Mouse (Mus musculus) spleen, adult 2 months (tissue): ENCODE measurements at regions not wholly inside any gene's neighbourhood (a gene's known extent, or its start where the extent isn't known, plus 50 kb on each side); places are given as distances from the start of the nearest gene placed in this dataset.

ENCODE experiments used
- CTCF ChIP-seq: fragments of 200-500 bp; IDR thresholded peaks from 2 replicates; pipeline ENCODE4 v1.5.1; 2011; ENCODE audit warnings: mild to moderate bottlenecking, inconsistent platforms; ENCODE audit not compliant: insufficient read depth, insufficient read length, insufficient replicate concordance; ENCODE audit errors: extremely low read depth
- POLR2A ChIP-seq: fragments of 200-500 bp; IDR thresholded peaks from 2 replicates; pipeline ENCODE4 v1.6.1; 2011; ENCODE audit warnings: low read depth, low read length, inconsistent platforms

DNA sequence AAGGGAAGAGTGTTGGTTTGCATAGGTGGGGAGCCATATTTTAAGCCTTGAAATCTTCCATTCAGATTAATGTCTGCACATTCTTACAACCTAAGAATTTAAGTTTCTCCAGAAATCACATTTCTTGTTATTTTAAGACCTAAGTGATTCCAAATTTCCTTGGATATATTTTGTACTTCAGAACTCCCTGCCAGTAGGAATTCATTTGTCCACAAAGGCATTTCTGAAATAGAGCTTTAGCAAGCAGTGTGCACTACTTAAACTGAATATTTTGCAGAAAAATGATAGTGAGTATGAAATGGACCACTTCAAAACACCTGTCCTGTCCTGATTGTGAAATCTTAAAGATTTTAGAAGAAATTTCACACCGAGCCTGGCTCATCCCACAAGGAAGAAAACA is 320.9 kb upstream of the Nbea start:
- TF ChIP-seq CTCF (no peak), POLR2A (no peak)
